Mouse (Mus musculus) adrenal gland, adult 18-20 months (tissue): ENCODE data around the gene Nsfl1c. TPM values are rescaled to one million over a fixed set of nuclear protein-coding genes. Genes with fewer than 3 reads are reported as not detected.

Source experiments
- DNase-seq, 2 experiments: peaks; one replicate each; pipeline ENCODE4 v3.0.0; 2021 to 2022; ENCODE audit warnings: low spot score in 2 of 2
- total RNA-seq, 2 experiments: library from RNA; stranded (reverse); gene quantifications; 1 replicate in 1 of 2; 2 replicates in 1 of 2; pipeline ENCODE4 v1.2.3; 2021

The Nsfl1c gene
- total RNA-seq, 2 experiments from 2014 or later: 143 to 159 TPM

- DNase-seq: no peak
Observed at GRCm38 (mm10) chr2:151543063-151543895, 49.3 kb downstream of the Nsfl1c start.

GRCm38 (mm10) chr2:151544673-151545072 is 50.7 kb downstream of the Nsfl1c start:
- no peak for DNase-seq

GRCm38 (mm10) chr2:151546571-151546970 is 52.6 kb downstream of the Nsfl1c start:
- DNase-seq: no peak

GRCm38 (mm10) chr2:151549615-151550121 is 55.7 kb downstream of the Nsfl1c start:
- DNase-seq: no peak

Other genes with a start within 250 kb of the Nsfl1c start
- gene 4921509C19Rik, start 18.0 kb upstream of the Nsfl1c start, total RNA-seq: not detected
- gene Fkbp1a, start 48.3 kb downstream of the Nsfl1c start, total RNA-seq: 100 to 1,000 TPM; 257 to 301 TPM
- 1 to 10 TPM in 1 of 2 experiments, under 1 TPM in 1; 0.80 to 2.0 TPM for gene Sdcbp2, start 78.4 kb downstream of the Nsfl1c start, total RNA-seq
- 10 to 100 TPM; 11.8 to 17.2 TPM for gene Snph, start 138.4 kb downstream of the Nsfl1c start, total RNA-seq
- not detected for gene Rad21l, start 174.4 kb downstream of the Nsfl1c start, total RNA-seq
- under 1 TPM; 0.83 TPM for gene Tmem74b, start 207.8 kb downstream of the Nsfl1c start, total RNA-seq